Mouse (Mus musculus): ENCODE data around the gene Phf21a. TPM values are rescaled to one million over a fixed set of nuclear protein-coding genes. Genes with fewer than 3 reads are reported as not detected.

Gene Phf21a
- polyA plus RNA-seq, 1 experiment, result 0.10 TPM

GRCm38 (mm10) chr2:92225592-92225991, 132.7 kb downstream of the Phf21a start:
- H3K9me3 ChIP-seq (ENCODE audit: control insufficient read depth, low read length), result no peaks in the 10 kb centered on the region
- H3K36me3 ChIP-seq (ENCODE audit: control insufficient read depth), result no peaks in the 10 kb centered on the region
- H3K4me1 ChIP-seq (ENCODE audit: control insufficient read depth), result no peaks in the 10 kb centered on the region
- H3K27me3 ChIP-seq (ENCODE audit: control insufficient read depth), result no peaks in the 10 kb centered on the region
- no peak overlapping the region for H3K4me3 ChIP-seq (replicated peaks)
- TF ChIP-seq TAL1 (IDR thresholded peaks at IDR 0.05; ENCODE audit: low read length), result no peak
- no peak for TF ChIP-seq GATA1 (IDR thresholded peaks at IDR 0.05; ENCODE audit: low read length)

- no peaks in the 10 kb centered on the region for H3K27me3 ChIP-seq (ENCODE audit: control insufficient read depth)
- no peaks in the 10 kb centered on the region for H3K9me3 ChIP-seq (ENCODE audit: control insufficient read depth, low read length)
- TF ChIP-seq GATA1 (IDR thresholded peaks at IDR 0.05; ENCODE audit: low read length), result no peak
- no peaks in the 10 kb centered on the region; the same call in 1 of the 2 replicates for H3K36me3 ChIP-seq (ENCODE audit: control insufficient read depth)
- H3K4me3 ChIP-seq (replicated peaks), result no peak overlapping the region
- H3K4me1 ChIP-seq (ENCODE audit: control insufficient read depth), result no peaks in the 10 kb centered on the region
Observed at GRCm38 (mm10) chr2:92229973-92230372, 137.1 kb downstream of the Phf21a start.

- no peak overlapping the region for H3K4me3 ChIP-seq (replicated peaks)
- no peaks in the 10 kb centered on the region; the same call in 1 of the 2 replicates for H3K36me3 ChIP-seq (ENCODE audit: control insufficient read depth)
- H3K9me3 ChIP-seq (ENCODE audit: control insufficient read depth, low read length), result no peaks in the 10 kb centered on the region
- H3K27me3 ChIP-seq (ENCODE audit: control insufficient read depth), result no peaks in the 10 kb centered on the region
- TF ChIP-seq TAL1 (IDR thresholded peaks at IDR 0.05; ENCODE audit: low read length) (no peak), GATA1 (IDR thresholded peaks at IDR 0.05; ENCODE audit: low read length) (no peak)
- H3K4me1 ChIP-seq (ENCODE audit: control insufficient read depth), result no peaks in the 10 kb centered on the region
Observed at GRCm38 (mm10) chr2:92231706-92232105, 138.8 kb downstream of the Phf21a start.

- Histone ChIP-seq H3K9me3 (ENCODE audit: control insufficient read depth, low read length) (no peaks in the 10 kb centered on the region), H3K27me3 (ENCODE audit: control insufficient read depth) (no peaks in the 10 kb centered on the region), H3K4me1 (ENCODE audit: control insufficient read depth) (peaks cover 2% of the 10 kb centered on the region; the same call in 1 of the 2 replicates), H3K36me3 (ENCODE audit: control insufficient read depth) (no peaks in the 10 kb centered on the region; the same call in 1 of the 2 replicates), H3K4me3 (replicated peaks) (no peak overlapping the region)
- TF ChIP-seq TAL1 (IDR thresholded peaks at IDR 0.05; ENCODE audit: low read length) (no peak), GATA1 (IDR thresholded peaks at IDR 0.05; ENCODE audit: low read length) (no peak)
Observed at GRCm38 (mm10) chr2:92234768-92235332, 141.9 kb downstream of the Phf21a start.

- no peak for TF ChIP-seq TAL1 (IDR thresholded peaks at IDR 0.05; ENCODE audit: low read length)
Observed at GRCm38 (mm10) chr2:92240299-92240698, 147.4 kb downstream of the Phf21a start.

GRCm38 (mm10) chr2:92240816-92241215, 147.9 kb downstream of the Phf21a start:
- no peaks in the 10 kb centered on the region for H3K36me3 ChIP-seq (ENCODE audit: control insufficient read depth)
- no peak for TF ChIP-seq TAL1 (IDR thresholded peaks at IDR 0.05; ENCODE audit: low read length)
- TF ChIP-seq GATA1 (IDR thresholded peaks at IDR 0.05; ENCODE audit: low read length), result no peak
- H3K4me3 ChIP-seq (replicated peaks), result no peak overlapping the region
- H3K27me3 ChIP-seq (ENCODE audit: control insufficient read depth), result no peaks in the 10 kb centered on the region
- peaks cover 2% of the 10 kb centered on the region; the same call in 1 of the 2 replicates for H3K4me1 ChIP-seq (ENCODE audit: control insufficient read depth)
- no peaks in the 10 kb centered on the region for H3K9me3 ChIP-seq (ENCODE audit: control insufficient read depth, low read length)

More at GRCm38 (mm10) chr2:92240299-92240698, 147.4 kb downstream of the Phf21a start:
- Histone ChIP-seq H3K4me3 (replicated peaks) (no peak overlapping the region), H3K4me1 (ENCODE audit: control insufficient read depth) (peaks cover 2% of the 10 kb centered on the region; the same call in 1 of the 2 replicates), H3K36me3 (ENCODE audit: control insufficient read depth) (no peaks in the 10 kb centered on the region), H3K27me3 (ENCODE audit: control insufficient read depth) (no peaks in the 10 kb centered on the region), H3K9me3 (ENCODE audit: control insufficient read depth, low read length) (no peaks in the 10 kb centered on the region)

GRCm38 (mm10) chr2:92241317-92241716, 148.4 kb downstream of the Phf21a start:
- no peaks in the 10 kb centered on the region for H3K36me3 ChIP-seq (ENCODE audit: control insufficient read depth)
- H3K4me1 ChIP-seq (ENCODE audit: control insufficient read depth), result peaks cover 2% of the 10 kb centered on the region; the same call in 1 of the 2 replicates
- no peaks in the 10 kb centered on the region for H3K9me3 ChIP-seq (ENCODE audit: control insufficient read depth, low read length)
- no peak for TF ChIP-seq GATA1 (IDR thresholded peaks at IDR 0.05; ENCODE audit: low read length)
- no peak for TF ChIP-seq TAL1 (IDR thresholded peaks at IDR 0.05; ENCODE audit: low read length)
- no peak overlapping the region for H3K4me3 ChIP-seq (replicated peaks)
- no peaks in the 10 kb centered on the region for H3K27me3 ChIP-seq (ENCODE audit: control insufficient read depth)

GRCm38 (mm10) chr2:92246112-92246511, 153.2 kb downstream of the Phf21a start:
- no peaks in the 10 kb centered on the region for H3K36me3 ChIP-seq (ENCODE audit: control insufficient read depth)
- H3K4me1 ChIP-seq (ENCODE audit: control insufficient read depth), result no peaks in the 10 kb centered on the region
- no peaks in the 10 kb centered on the region for H3K9me3 ChIP-seq (ENCODE audit: control insufficient read depth, low read length)
- no peaks in the 10 kb centered on the region for H3K27me3 ChIP-seq (ENCODE audit: control insufficient read depth)
- no peak overlapping the region for H3K4me3 ChIP-seq (replicated peaks)
- no peak for TF ChIP-seq GATA1 (IDR thresholded peaks at IDR 0.05; ENCODE audit: low read length)
- no peak for TF ChIP-seq TAL1 (IDR thresholded peaks at IDR 0.05; ENCODE audit: low read length)

- no peak for TF ChIP-seq TAL1 (IDR thresholded peaks at IDR 0.05; ENCODE audit: low read length)
- no peak for TF ChIP-seq GATA1 (IDR thresholded peaks at IDR 0.05; ENCODE audit: low read length)
- Histone ChIP-seq H3K4me1 (ENCODE audit: control insufficient read depth) (no peaks in the 10 kb centered on the region), H3K27me3 (ENCODE audit: control insufficient read depth) (no peaks in the 10 kb centered on the region), H3K36me3 (ENCODE audit: control insufficient read depth) (no peaks in the 10 kb centered on the region), H3K9me3 (ENCODE audit: control insufficient read depth, low read length) (no peaks in the 10 kb centered on the region), H3K4me3 (replicated peaks) (no peak overlapping the region)
Observed at GRCm38 (mm10) chr2:92247711-92248110, 154.8 kb downstream of the Phf21a start.

- Histone ChIP-seq H3K4me1 (ENCODE audit: control insufficient read depth) (no peaks in the 10 kb centered on the region), H3K4me3 (replicated peaks) (no peak overlapping the region), H3K9me3 (ENCODE audit: control insufficient read depth, low read length) (no peaks in the 10 kb centered on the region), H3K36me3 (ENCODE audit: control insufficient read depth) (no peaks in the 10 kb centered on the region), H3K27me3 (ENCODE audit: control insufficient read depth) (no peaks in the 10 kb centered on the region)
- TF ChIP-seq TAL1 (IDR thresholded peaks at IDR 0.05; ENCODE audit: low read length) (no peak), GATA1 (IDR thresholded peaks at IDR 0.05; ENCODE audit: low read length) (no peak)
Observed at GRCm38 (mm10) chr2:92250472-92250871, 157.6 kb downstream of the Phf21a start.
